In the genomic region with DNA sequence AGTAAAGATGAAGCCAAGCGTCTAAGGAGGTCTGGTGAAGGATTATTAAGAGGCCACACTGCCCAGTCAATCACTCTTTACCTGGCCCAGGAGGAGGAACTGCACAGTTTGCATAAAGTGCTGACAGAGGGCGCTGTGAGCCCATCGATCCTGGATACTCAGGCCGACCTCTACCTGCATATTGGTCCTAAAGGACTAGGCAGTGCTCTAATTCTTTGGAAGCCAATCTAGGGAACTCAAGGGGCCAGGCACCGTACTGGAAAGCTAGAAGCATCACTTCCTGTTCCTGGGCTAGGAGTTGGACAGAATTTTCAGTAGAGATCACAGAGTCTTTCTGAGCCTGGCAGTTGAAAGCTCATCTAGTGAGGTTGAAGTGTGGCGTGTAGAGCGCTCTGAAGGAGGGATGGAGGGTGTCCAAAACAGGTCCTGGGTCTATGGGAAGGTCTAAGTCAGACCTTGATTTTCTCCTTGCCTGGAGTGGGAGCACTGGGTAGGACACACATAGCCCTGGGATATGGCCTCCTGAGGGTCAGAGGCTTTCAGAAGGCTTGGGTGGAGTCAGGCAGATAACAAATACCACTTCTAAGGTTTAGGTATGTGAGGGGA, we compare ENCODE assay signal across 8 mouse cellular contexts. TPM values are rescaled to one million over a fixed set of nuclear protein-coding genes. Genes with fewer than 3 reads are reported as not detected.
A peak's percentile ranks its signal among the peaks of the same experiment; 100 is the strongest.
DNase-seq lines count a peak whose midpoint lies in the region; ATAC-seq and TF ChIP-seq lines count a peak whose summit lies in the region.

No protein-coding gene starts in this region.

- no peak for TF ChIP-seq POLR2A in kidney, adult 2 months (IDR thresholded peaks at IDR 0.05; ENCODE audit: low read depth, low read length)

- no peak overlapping the region for H3K4me3 ChIP-seq in kidney, adult 2 months (ENCODE audit: insufficient read depth, low read depth, low read length)

- TF ChIP-seq CTCF in kidney, adult 2 months (conservative IDR thresholded peaks at IDR 0.05; ENCODE audit: insufficient read depth, insufficient read length, low read depth, low read length), result peak; percentile 95

- H3K27me3 ChIP-seq in kidney, adult 2 months (replicated peaks; ENCODE audit: control insufficient read depth, insufficient read depth, low read length), result no peaks in the 10 kb centered on the region

- peaks cover 10% of the 10 kb centered on the region; the same call in 1 of the 2 replicates for H3K4me1 ChIP-seq in kidney, adult 2 months (ENCODE audit: control insufficient read depth, insufficient read depth, low read length)

- ATAC-seq in erythroid progenitor cell, adult 5-6 weeks (replicated peaks; ENCODE audit: low FRiP score, poor library complexity, severe bottlenecking), result 0 out of 2 replicates have a peak, but pooled peaks have one; percentile 16

- WGBS in kidney, adult 2 months, result 20% methylated on average over 7 of the region's 7 CpGs

- no peaks in the 10 kb centered on the region for H3K36me3 ChIP-seq in kidney, adult 2 months (ENCODE audit: control insufficient read depth, insufficient read depth, low read length)

- DNase-seq in spleen, adult 18-20 months, result peak; percentile 65 to 79
- no peak for DNase-seq in spleen, adult 12 weeks (ENCODE audit: low spot score)
- DNase-seq in adrenal gland, postnatal 25 days, result peak; percentile 58
- peak; percentile 89 for DNase-seq in kidney, adult 2 months
- DNase-seq in lung, postnatal 36 days, result peak; percentile 92
- peak; percentile 70 for DNase-seq in thymus, postnatal 25 days
- no peak for DNase-seq in left cerebral cortex, adult 11 months (ENCODE audit: low spot score)

- peak overlapping the region; percentile 58 for H3K27ac ChIP-seq in kidney, adult 2 months (ENCODE audit: insufficient read depth, low read depth, low read length)

RNA-seq across cellular contexts. Expression of a gene that starts 4.4 kb away (rescaled TPM):
- total RNA-seq in adrenal gland, postnatal 25 days (2021), result 2.6 and 3.2 TPM in 2 replicates
- total RNA-seq in erythroid progenitor cell, adult 5-6 weeks (2015; ENCODE audit: low replicate concordance), result 1.3 TPM in 1 of 2 replicates, not detected in the other
- not detected in 2 replicates for total RNA-seq in erythroid progenitor cell, adult 5-6 weeks (2017; ENCODE audit: low replicate concordance)
- polyA plus RNA-seq in kidney, adult 2 months (2012; rRNA removed), result 9.1 and 10.5 TPM in 2 replicates

RNA-seq across cellular contexts. Expression of a gene that starts 4.8 kb away (rescaled TPM):
- total RNA-seq in adrenal gland, postnatal 25 days (2021), result 126 and 127 TPM in 2 replicates
- total RNA-seq in erythroid progenitor cell, adult 5-6 weeks (2015; ENCODE audit: low replicate concordance), result 39.0 and 64.2 TPM in 2 replicates
- 7.2 and 29.1 TPM in 2 replicates for total RNA-seq in erythroid progenitor cell, adult 5-6 weeks (2017; ENCODE audit: low replicate concordance)
- 142 and 173 TPM in 2 replicates for polyA plus RNA-seq in kidney, adult 2 months (2012; rRNA removed)

RNA-seq across cellular contexts. Expression of a gene that starts 8.6 kb away (rescaled TPM):
- 106 and 137 TPM in 2 replicates for total RNA-seq in adrenal gland, postnatal 25 days (2021)
- 16.8 and 18.4 TPM in 2 replicates for total RNA-seq in erythroid progenitor cell, adult 5-6 weeks (2015; ENCODE audit: low replicate concordance)
- 8.3 TPM in 1 of 2 replicates, not detected in the other for total RNA-seq in erythroid progenitor cell, adult 5-6 weeks (2017; ENCODE audit: low replicate concordance)
- 431 and 562 TPM in 2 replicates for polyA plus RNA-seq in kidney, adult 2 months (2012; rRNA removed)

RNA-seq across cellular contexts. Expression of a gene that starts 19.8 kb away (rescaled TPM):
- total RNA-seq in adrenal gland, postnatal 25 days (2021), result 44.7 and 51.4 TPM in 2 replicates
- 17.7 and 35.6 TPM in 2 replicates for total RNA-seq in erythroid progenitor cell, adult 5-6 weeks (2015; ENCODE audit: low replicate concordance)
- total RNA-seq in erythroid progenitor cell, adult 5-6 weeks (2017; ENCODE audit: low replicate concordance), result 3.7 and 9.7 TPM in 2 replicates
- polyA plus RNA-seq in kidney, adult 2 months (2012; rRNA removed), result 109 and 110 TPM in 2 replicates

RNA-seq across cellular contexts. Expression of a gene that starts 21.7 kb away (rescaled TPM):
- total RNA-seq in adrenal gland, postnatal 25 days (2021), result not detected in 2 replicates
- total RNA-seq in erythroid progenitor cell, adult 5-6 weeks (2015; ENCODE audit: low replicate concordance), result not detected in 2 replicates
- total RNA-seq in erythroid progenitor cell, adult 5-6 weeks (2017; ENCODE audit: low replicate concordance), result not detected in 2 replicates
- polyA plus RNA-seq in kidney, adult 2 months (2012; rRNA removed), result 45.9 and 53.8 TPM in 2 replicates

Comparison
In these comparisons a context has a peak if more than half of its experiments do, and no peak if none do; other contexts are left out.
1. DNase-seq: peak in spleen, adult 18-20 months (2 of 2), adrenal gland, postnatal 25 days (single experiment), kidney, adult 2 months (single experiment), lung, postnatal 36 days (single experiment) and thymus, postnatal 25 days (single experiment); none in spleen, adult 12 weeks (single experiment) and left cerebral cortex, adult 11 months (single experiment).